Mouse (Mus musculus) testis, adult 2 months (tissue): ENCODE measurements around the gene Lman1l.

ENCODE experiments used
- CTCF ChIP-seq: fragments of 200-500 bp; IDR thresholded peaks from 2 replicates; pipeline ENCODE4 v1.5.1; 2012; ENCODE audit warnings: low read depth, mild to moderate bottlenecking, inconsistent platforms, low read length, moderate library complexity; ENCODE audit not compliant: control insufficient read depth, insufficient read depth, insufficient replicate concordance
- POLR2A ChIP-seq: fragments of 200-500 bp; IDR thresholded peaks from 2 replicates; pipeline ENCODE4 v1.6.1; 2012; ENCODE audit warnings: low read depth, mild to moderate bottlenecking, inconsistent platforms, low read length, moderate library complexity; ENCODE audit not compliant: control insufficient read depth

DNA sequence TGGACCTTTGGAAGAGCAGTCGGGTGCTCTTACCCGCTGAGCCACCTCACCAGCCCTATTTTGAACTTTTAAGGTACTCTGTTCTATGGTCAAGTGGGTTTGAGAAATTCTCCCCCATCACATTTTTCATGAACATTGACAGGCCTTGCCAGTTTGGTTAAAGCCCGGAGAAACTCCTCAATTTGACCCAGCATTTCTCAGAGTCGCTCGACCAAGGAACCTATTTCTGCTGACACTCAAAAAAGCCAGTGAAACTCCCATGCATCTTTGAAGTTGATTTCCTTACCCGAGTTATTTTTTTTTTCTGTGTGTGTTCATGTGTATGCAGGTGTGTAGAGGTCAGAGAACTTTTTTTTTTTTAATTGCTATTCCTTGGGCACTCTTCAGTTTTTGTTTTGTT, 56.0 kb downstream of the Lman1l start:
- no peak for TF ChIP-seq POLR2A
- TF ChIP-seq CTCF = no peak
